Mouse (Mus musculus) heart, embryonic 10.5 days (tissue): ENCODE data around the gene Pak6. TPM values are rescaled to one million over a fixed set of nuclear protein-coding genes. Genes with fewer than 3 reads are reported as not detected.

ENCODE experiments used
- DNase-seq: peaks from one replicate; pipeline ENCODE4 v3.0.0-alpha.2; 2017; ENCODE audit warnings: low spot score
- H3K27ac ChIP-seq: fragments of 300-500 bp; sonication (generic); 2 replicates; pipeline ENCODE4 v1.5.1; 2016; ENCODE audit warnings: mild to moderate bottlenecking
- H3K27me3 ChIP-seq: fragments of 300-500 bp; sonication (generic); 2 replicates; pipeline ENCODE4 v1.6.1; 2016; ENCODE audit warnings: mild to moderate bottlenecking; ENCODE audit not compliant: poor library complexity, insufficient read depth, severe bottlenecking
- H3K36me3 ChIP-seq: fragments of 300-500 bp; sonication (generic); 2 replicates; pipeline ENCODE4 v1.6.1; 2016; ENCODE audit warnings: mild to moderate bottlenecking, moderate library complexity
- H3K4me1 ChIP-seq: fragments of 300-500 bp; sonication (generic); 2 replicates; pipeline ENCODE4 v1.6.1; 2016; ENCODE audit warnings: mild to moderate bottlenecking
- H3K4me3 ChIP-seq: fragments of 300-500 bp; sonication (generic); 2 replicates; pipeline ENCODE4 v1.5.1; 2016; ENCODE audit warnings: mild to moderate bottlenecking, moderate library complexity
- H3K9me3 ChIP-seq: fragments of 300-500 bp; sonication (generic); 2 replicates; pipeline ENCODE4 v1.6.1; 2016; ENCODE audit warnings: mild to moderate bottlenecking, moderate library complexity
- WGBS: fragments of 180-500 bp; shearing (Covaris S2); methylation state at CpG from one replicate; pipeline ENCODE4 v1.1.7; 2016; 5-methylcytosine and 5-hydroxymethylcytosine counted together
- polyA plus RNA-seq: library from polyadenylated mRNA; unstranded; fragments of >200 nt; fragmentation: Nextera tagmentation; extraction: Ambion mirVana; gene quantifications from 2 replicates; pipeline ENCODE4 v1.2.1, GENCODE M21; 2016

The Pak6 gene
- polyA plus RNA-seq, 1 experiment from 2014 or later = 1.7 TPM

GRCm38 (mm10) chr2:118706436-118706835 is 43.3 kb downstream of the Pak6 start:
- Histone ChIP-seq H3K9me3 (no peaks in the 10 kb centered on the region), H3K27me3 (peaks cover 100% of the 10 kb centered on the region), H3K27ac (peak overlapping the region; percentile 65; the same call in 1 of the 2 replicates), H3K36me3 (no peaks in the 10 kb centered on the region), H3K4me3 (0 out of 2 replicates have a peak overlapping the region, but pooled peaks have one; percentile 9), H3K4me1 (peaks cover 75% of the 10 kb centered on the region)
- no peak for DNase-seq
- WGBS = 1% methylated on average over 6 of the region's 6 CpGs

- no peak overlapping the region for H3K4me3 ChIP-seq
- no peaks in the 10 kb centered on the region for H3K9me3 ChIP-seq
- DNase-seq = no peak
- no peaks in the 10 kb centered on the region for H3K36me3 ChIP-seq
- H3K4me1 ChIP-seq = peaks cover 73% of the 10 kb centered on the region
- H3K27ac ChIP-seq = no peak overlapping the region
- H3K27me3 ChIP-seq = peaks cover 100% of the 10 kb centered on the region
- 77% methylated on average over 4 of the region's 4 CpGs for WGBS
These were observed 45.4 kb downstream of the Pak6 start for GRCm38 (mm10) chr2:118708472-118708871.

- Histone ChIP-seq H3K4me3 (no peak overlapping the region), H3K27me3 (peaks cover 98% of the 10 kb centered on the region), H3K27ac (peak overlapping the region; percentile 17; the same call in 1 of the 2 replicates), H3K36me3 (no peaks in the 10 kb centered on the region), H3K4me1 (peaks cover 66% of the 10 kb centered on the region), H3K9me3 (no peaks in the 10 kb centered on the region)
- WGBS = 37% methylated on average over 4 of the region's 4 CpGs
- no peak for DNase-seq
These were observed 46.6 kb downstream of the Pak6 start for GRCm38 (mm10) chr2:118709655-118710221.

- Histone ChIP-seq H3K36me3 (no peaks in the 10 kb centered on the region), H3K4me1 (peaks cover 69% of the 10 kb centered on the region), H3K27ac (peak overlapping the region; percentile 72), H3K27me3 (peaks cover 96% of the 10 kb centered on the region), H3K4me3 (peak overlapping the region; percentile 52), H3K9me3 (no peaks in the 10 kb centered on the region)
- peak; percentile 85 for DNase-seq
- 1% methylated on average over 36 of the region's 36 CpGs for WGBS
These were observed 48.0 kb downstream of the Pak6 start for GRCm38 (mm10) chr2:118711038-118711494.

GRCm38 (mm10) chr2:118713631-118714030 is 50.5 kb downstream of the Pak6 start:
- H3K27me3 ChIP-seq = peaks cover 73% of the 10 kb centered on the region
- peaks cover 80% of the 10 kb centered on the region for H3K4me1 ChIP-seq
- 85% methylated on average over 6 of the region's 6 CpGs for WGBS
- no peaks in the 10 kb centered on the region for H3K36me3 ChIP-seq
- no peak for DNase-seq
- H3K9me3 ChIP-seq = no peaks in the 10 kb centered on the region
- no peak overlapping the region for H3K4me3 ChIP-seq
- no peak overlapping the region for H3K27ac ChIP-seq

- no peaks in the 10 kb centered on the region for H3K9me3 ChIP-seq
- H3K27ac ChIP-seq = 0 out of 2 replicates have a peak overlapping the region, but pooled peaks have one; percentile 0
- H3K36me3 ChIP-seq = no peaks in the 10 kb centered on the region
- H3K4me1 ChIP-seq = peaks cover 81% of the 10 kb centered on the region
- DNase-seq = no peak
- no peak overlapping the region for H3K4me3 ChIP-seq
- H3K27me3 ChIP-seq = peaks cover 73% of the 10 kb centered on the region
- 55% methylated on average over 4 of the region's 4 CpGs for WGBS
These were observed 51.1 kb downstream of the Pak6 start for GRCm38 (mm10) chr2:118714230-118714629.

- WGBS = 39% methylated on average over 5 of the region's 5 CpGs
- peak overlapping the region; percentile 87 for H3K27ac ChIP-seq
These were observed 53.6 kb downstream of the Pak6 start for GRCm38 (mm10) chr2:118716677-118717076.

GRCm38 (mm10) chr2:118723693-118724486 is 60.8 kb downstream of the Pak6 start:
- no peaks in the 10 kb centered on the region for H3K36me3 ChIP-seq
- H3K27me3 ChIP-seq = peaks cover 71% of the 10 kb centered on the region
- no peak for DNase-seq
- 62% methylated on average over 15 of the region's 15 CpGs for WGBS
- H3K4me3 ChIP-seq = no peak overlapping the region
- H3K27ac ChIP-seq = no peak overlapping the region
- H3K4me1 ChIP-seq = peaks cover 34% of the 10 kb centered on the region
- no peaks in the 10 kb centered on the region for H3K9me3 ChIP-seq

More at GRCm38 (mm10) chr2:118716677-118717076, 53.6 kb downstream of the Pak6 start:
- no peaks in the 10 kb centered on the region for H3K36me3 ChIP-seq
- H3K4me3 ChIP-seq = no peak overlapping the region
- peaks cover 56% of the 10 kb centered on the region for H3K4me1 ChIP-seq
- H3K27me3 ChIP-seq = peaks cover 62% of the 10 kb centered on the region
- H3K9me3 ChIP-seq = no peaks in the 10 kb centered on the region
- peak; percentile 90 for DNase-seq

- Histone ChIP-seq H3K4me3 (no peak overlapping the region), H3K4me1 (peaks cover 51% of the 10 kb centered on the region), H3K9me3 (no peaks in the 10 kb centered on the region), H3K36me3 (no peaks in the 10 kb centered on the region), H3K27me3 (peaks cover 71% of the 10 kb centered on the region), H3K27ac (no peak overlapping the region)
- no peak for DNase-seq
- WGBS = 86% methylated on average over 4 of the region's 4 CpGs
These were observed 62.4 kb downstream of the Pak6 start for GRCm38 (mm10) chr2:118725511-118725910.

- no peak for DNase-seq
- Histone ChIP-seq H3K4me3 (no peak overlapping the region), H3K27me3 (peaks cover 81% of the 10 kb centered on the region), H3K4me1 (peaks cover 53% of the 10 kb centered on the region), H3K27ac (no peak overlapping the region), H3K36me3 (no peaks in the 10 kb centered on the region), H3K9me3 (no peaks in the 10 kb centered on the region)
- 86% methylated on average over 2 of the region's 2 CpGs for WGBS
These were observed 63.8 kb downstream of the Pak6 start for GRCm38 (mm10) chr2:118726873-118727272.

GRCm38 (mm10) chr2:118727911-118728310 is 64.8 kb downstream of the Pak6 start:
- Histone ChIP-seq H3K27ac (peak overlapping the region; percentile 70), H3K27me3 (peaks cover 87% of the 10 kb centered on the region), H3K4me1 (peaks cover 50% of the 10 kb centered on the region), H3K4me3 (no peak overlapping the region), H3K36me3 (no peaks in the 10 kb centered on the region), H3K9me3 (no peaks in the 10 kb centered on the region)
- DNase-seq = no peak
- 14% methylated on average over 9 of the region's 9 CpGs for WGBS

- H3K9me3 ChIP-seq = no peaks in the 10 kb centered on the region
- peak within 1 kb of the TSS; percentile 30; the same call in 1 of the 2 replicates for H3K4me3 ChIP-seq
- peaks cover 87% of the 10 kb centered on the region for H3K27me3 ChIP-seq
- H3K4me1 ChIP-seq = peaks cover 45% of the 10 kb centered on the region
- no peaks in the 10 kb centered on the region for H3K36me3 ChIP-seq
- WGBS = 12% methylated on average over 7 of the region's 7 CpGs
- H3K27ac ChIP-seq = peak within 1 kb of the TSS; percentile 70
- no peak for DNase-seq
These were observed 65.2 kb downstream of the Pak6 start, which contains the start of gene Plcb2 for GRCm38 (mm10) chr2:118728337-118728736. TSS of gene Plcb2 (minus strand) at chr2:118728438.

GRCm38 (mm10) chr2:118729194-118729593 is 66.1 kb downstream of the Pak6 start:
- 24% methylated on average over 4 of the region's 4 CpGs for whole genome bisulfite sequencing
- H3K27me3 ChIP-seq = peaks cover 89% of the 10 kb centered on the region
- peak overlapping the region; percentile 70; the same call in 1 of the 2 replicates for H3K27ac ChIP-seq

More at GRCm38 (mm10) chr2:118729194-118729593, 66.1 kb downstream of the Pak6 start:
- Histone ChIP-seq H3K9me3 (no peaks in the 10 kb centered on the region), H3K4me3 (no peak overlapping the region), H3K36me3 (no peaks in the 10 kb centered on the region), H3K4me1 (peaks cover 37% of the 10 kb centered on the region)
- DNase-seq = no peak
